Mouse (Mus musculus) limb, embryonic 10.5 days (tissue): ENCODE results near the gene 1700023F06Rik. TPM values are rescaled to one million over a fixed set of nuclear protein-coding genes. Genes with fewer than 3 reads are reported as not detected.

Source experiments
- DNase-seq: peaks from one replicate; pipeline ENCODE4 v3.0.0-alpha.2; 2017; ENCODE audit warnings: low spot score
- H3K27ac ChIP-seq: fragments of 300-500 bp; sonication (generic); 2 replicates; pipeline ENCODE4 v1.5.1; 2016; ENCODE audit warnings: mild to moderate bottlenecking
- H3K27me3 ChIP-seq: fragments of 300-500 bp; sonication (generic); 2 replicates; pipeline ENCODE4 v1.6.1; 2016; ENCODE audit warnings: low read depth, mild to moderate bottlenecking; ENCODE audit not compliant: poor library complexity, severe bottlenecking
- H3K36me3 ChIP-seq: fragments of 300-500 bp; sonication (generic); 2 replicates; pipeline ENCODE4 v1.6.1; 2016; ENCODE audit warnings: mild to moderate bottlenecking, moderate library complexity
- H3K4me1 ChIP-seq: fragments of 300-500 bp; sonication (generic); 2 replicates; pipeline ENCODE4 v1.6.1; 2016
- H3K4me3 ChIP-seq: fragments of 300-500 bp; sonication (generic); 2 replicates; pipeline ENCODE4 v1.5.1; 2016; ENCODE audit warnings: mild to moderate bottlenecking, moderate library complexity
- H3K9me3 ChIP-seq: fragments of 300-500 bp; sonication (generic); replicated peaks from 2 replicates; pipeline ENCODE4 v1.6.1; 2016; ENCODE audit warnings: mild to moderate bottlenecking
- WGBS: fragments of 180-500 bp; shearing (Covaris S2); methylation state at CpG from one replicate; pipeline ENCODE4 v1.1.7; 2016; 5-methylcytosine and 5-hydroxymethylcytosine counted together
- polyA plus RNA-seq: library from polyadenylated mRNA; unstranded; fragments of >200 nt; fragmentation: Nextera tagmentation; extraction: Ambion mirVana; gene quantifications from 2 replicates; pipeline ENCODE4 v1.2.1, GENCODE M21; 2016

Gene 1700023F06Rik
- polyA plus RNA-seq, 1 experiment from 2014 or later, result 0.29 TPM

GRCm38 (mm10) chr11:103218517-103218901, 10.2 kb upstream of the 1700023F06Rik start:
- Histone ChIP-seq H3K4me1 (peaks cover 12% of the 10 kb centered on the region), H3K27ac (0 out of 2 replicates have a peak overlapping the region, but pooled peaks have one; percentile 66), H3K9me3 (peaks cover 3% of the 10 kb centered on the region; the same call in 1 of the 2 replicates), H3K27me3 (peaks cover 51% of the 10 kb centered on the region), H3K4me3 (peak overlapping the region; percentile 61), H3K36me3 (peaks cover 25% of the 10 kb centered on the region)
- no peak for DNase-seq
- WGBS, result 25% methylated on average over 6 of the region's 6 CpGs

GRCm38 (mm10) chr11:103217790-103218516, 9.6 kb upstream of the 1700023F06Rik start, which contains the start of gene Spata32:
Gene Spata32, minus strand, starts transcription at chr11:103218432.
- Histone ChIP-seq H3K4me3 (peak within 1 kb of the TSS; percentile 61), H3K27me3 (peaks cover 51% of the 10 kb centered on the region), H3K9me3 (peaks cover 3% of the 10 kb centered on the region; the same call in 1 of the 2 replicates), H3K4me1 (peaks cover 12% of the 10 kb centered on the region), H3K36me3 (peaks cover 23% of the 10 kb centered on the region), H3K27ac (peak within 1 kb of the TSS; percentile 66)
- WGBS, result 2% methylated on average over 45 of the region's 45 CpGs
- peak; percentile 70 for DNase-seq

- no peak overlapping the region for H3K27ac ChIP-seq
- 88% methylated on average over 1 of the region's 1 CpGs for WGBS
- peaks cover 49% of the 10 kb centered on the region for H3K27me3 ChIP-seq
- peaks cover 3% of the 10 kb centered on the region; the same call in 1 of the 2 replicates for H3K9me3 ChIP-seq
- no peak overlapping the region for H3K4me3 ChIP-seq
- H3K36me3 ChIP-seq, result peaks cover 10% of the 10 kb centered on the region
- no peak for DNase-seq
- H3K4me1 ChIP-seq, result peaks cover 12% of the 10 kb centered on the region
Measured at GRCm38 (mm10) chr11:103215355-103215754, 7.0 kb upstream of the 1700023F06Rik start.

GRCm38 (mm10) chr11:103213712-103214111, 5.4 kb upstream of the 1700023F06Rik start:
- H3K9me3 ChIP-seq, result peaks cover 3% of the 10 kb centered on the region; the same call in 1 of the 2 replicates
- 89% methylated on average over 5 of the region's 5 CpGs for WGBS
- peaks cover 34% of the 10 kb centered on the region for H3K27me3 ChIP-seq
- H3K4me1 ChIP-seq, result peaks cover 12% of the 10 kb centered on the region
- H3K36me3 ChIP-seq, result no peaks in the 10 kb centered on the region
- no peak overlapping the region for H3K4me3 ChIP-seq
- no peak overlapping the region for H3K27ac ChIP-seq
- DNase-seq, result no peak

GRCm38 (mm10) chr11:103210291-103210690, 1.9 kb upstream of the 1700023F06Rik start:
- no peak for DNase-seq
- H3K4me1 ChIP-seq, result no peaks in the 10 kb centered on the region
- no peak overlapping the region for H3K4me3 ChIP-seq
- peaks cover under 1% of the 10 kb centered on the region; the same call in 1 of the 2 replicates for H3K27me3 ChIP-seq
- 68% methylated on average over 8 of the region's 8 CpGs for WGBS
- no peak overlapping the region for H3K27ac ChIP-seq
- no peaks in the 10 kb centered on the region for H3K36me3 ChIP-seq
- H3K9me3 ChIP-seq, result peaks cover 3% of the 10 kb centered on the region; the same call in 1 of the 2 replicates

- DNase-seq, result no peak
- no peaks in the 10 kb centered on the region for H3K4me1 ChIP-seq
- H3K27me3 ChIP-seq, result peaks cover 19% of the 10 kb centered on the region
- WGBS, result 86% methylated on average over 6 of the region's 6 CpGs
- H3K4me3 ChIP-seq, result no peak overlapping the region
- H3K27ac ChIP-seq, result no peak overlapping the region
- H3K9me3 ChIP-seq, result no peaks in the 10 kb centered on the region; the same call in 1 of the 2 replicates
- H3K36me3 ChIP-seq, result no peaks in the 10 kb centered on the region
Measured at GRCm38 (mm10) chr11:103206203-103206602, 2.2 kb downstream of the 1700023F06Rik start.

GRCm38 (mm10) chr11:103202376-103202775, 6.0 kb downstream of the 1700023F06Rik start:
- H3K27ac ChIP-seq, result no peak overlapping the region
- H3K36me3 ChIP-seq, result no peaks in the 10 kb centered on the region
- peaks cover 57% of the 10 kb centered on the region for H3K27me3 ChIP-seq
- H3K9me3 ChIP-seq, result no peaks in the 10 kb centered on the region
- no peak for DNase-seq
- no peak overlapping the region for H3K4me3 ChIP-seq
- peaks cover 17% of the 10 kb centered on the region for H3K4me1 ChIP-seq

- Histone ChIP-seq H3K27me3 (peaks cover 64% of the 10 kb centered on the region), H3K36me3 (no peaks in the 10 kb centered on the region), H3K27ac (no peak overlapping the region), H3K9me3 (no peaks in the 10 kb centered on the region), H3K4me3 (no peak overlapping the region), H3K4me1 (peaks cover 17% of the 10 kb centered on the region)
- DNase-seq, result no peak
- 37% methylated on average over 6 of the region's 6 CpGs for whole genome bisulfite sequencing
Measured at GRCm38 (mm10) chr11:103201664-103202063, 6.7 kb downstream of the 1700023F06Rik start.

GRCm38 (mm10) chr11:103198911-103199803, 9.2 kb downstream of the 1700023F06Rik start:
- WGBS, result under 1% methylated on average over 59 of the region's 59 CpGs
- no peaks in the 10 kb centered on the region for H3K9me3 ChIP-seq
- peak overlapping the region; percentile 54 for H3K4me3 ChIP-seq
- H3K27me3 ChIP-seq, result peaks cover 89% of the 10 kb centered on the region
- H3K36me3 ChIP-seq, result no peaks in the 10 kb centered on the region
- H3K4me1 ChIP-seq, result peaks cover 17% of the 10 kb centered on the region
- no peak overlapping the region for H3K27ac ChIP-seq
- no peak for DNase-seq

GRCm38 (mm10) chr11:103198339-103198738, 10.0 kb downstream of the 1700023F06Rik start:
- H3K9me3 ChIP-seq, result no peaks in the 10 kb centered on the region
- peak overlapping the region; percentile 54 for H3K4me3 ChIP-seq
- H3K27me3 ChIP-seq, result peaks cover 98% of the 10 kb centered on the region
- H3K4me1 ChIP-seq, result peaks cover 21% of the 10 kb centered on the region
- no peaks in the 10 kb centered on the region for H3K36me3 ChIP-seq
- DNase-seq, result no peak
- 4% methylated on average over 16 of the region's 16 CpGs for WGBS
- H3K27ac ChIP-seq, result no peak overlapping the region

- Histone ChIP-seq H3K4me1 (peaks cover 31% of the 10 kb centered on the region), H3K9me3 (no peaks in the 10 kb centered on the region), H3K4me3 (no peak overlapping the region), H3K36me3 (no peaks in the 10 kb centered on the region), H3K27ac (no peak overlapping the region), H3K27me3 (peaks cover 100% of the 10 kb centered on the region)
- no peak for DNase-seq
- WGBS, result 89% methylated on average over 4 of the region's 4 CpGs
Measured at GRCm38 (mm10) chr11:103197340-103197739, 11.0 kb downstream of the 1700023F06Rik start.

- Histone ChIP-seq H3K27me3 (peaks cover 100% of the 10 kb centered on the region), H3K27ac (no peak overlapping the region), H3K4me1 (peaks cover 33% of the 10 kb centered on the region), H3K9me3 (no peaks in the 10 kb centered on the region), H3K4me3 (no peak overlapping the region), H3K36me3 (no peaks in the 10 kb centered on the region)
- DNase-seq, result no peak
- 84% methylated on average over 5 of the region's 5 CpGs for WGBS
Measured at GRCm38 (mm10) chr11:103195656-103196055, 12.7 kb downstream of the 1700023F06Rik start.

- 90% methylated on average over 18 of the region's 18 CpGs for WGBS
- Histone ChIP-seq H3K27ac (no peak overlapping the region), H3K27me3 (peaks cover 100% of the 10 kb centered on the region), H3K9me3 (no peaks in the 10 kb centered on the region), H3K4me1 (peaks cover 33% of the 10 kb centered on the region), H3K4me3 (no peak overlapping the region), H3K36me3 (no peaks in the 10 kb centered on the region)
- DNase-seq, result no peak
Measured at GRCm38 (mm10) chr11:103195236-103195635, 13.1 kb downstream of the 1700023F06Rik start.
